Mouse (Mus musculus): ENCODE measurements around the gene Papolg. TPM values are rescaled to one million over a fixed set of nuclear protein-coding genes. Genes with fewer than 3 reads are reported as not detected.
"Not testable (repeated sequence)": the region's sequence is repeated elsewhere in the genome, so short reads cannot be mapped to it uniquely, and the experiment has no call there.

Papolg gene
- 1 to 10 TPM; 8.0 to 9.0 TPM for total RNA-seq (2021)

DNA sequence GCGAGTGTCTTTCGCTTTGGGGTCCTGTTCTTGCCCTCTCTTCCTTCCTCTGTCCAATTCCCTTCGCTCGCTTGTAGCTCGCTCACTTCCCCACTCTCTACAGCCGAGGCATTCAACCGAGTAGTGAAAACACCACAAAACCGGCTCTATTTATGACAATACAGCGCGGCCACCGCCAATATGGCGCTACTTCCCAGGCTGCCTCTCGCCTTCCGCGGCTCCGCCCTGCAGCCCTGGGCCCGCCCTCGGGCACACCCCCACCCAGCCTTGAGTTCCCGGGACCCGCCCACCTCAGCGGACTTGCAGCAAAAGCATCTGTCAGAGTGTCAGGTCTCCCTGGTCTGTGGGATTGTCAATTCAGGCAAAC is at the start of gene Papolg:
Gene Papolg, minus strand, starts transcription at position 194 of the 367 bp plus-strand sequence.
- peak; percentile 93 for DNase-seq

DNA sequence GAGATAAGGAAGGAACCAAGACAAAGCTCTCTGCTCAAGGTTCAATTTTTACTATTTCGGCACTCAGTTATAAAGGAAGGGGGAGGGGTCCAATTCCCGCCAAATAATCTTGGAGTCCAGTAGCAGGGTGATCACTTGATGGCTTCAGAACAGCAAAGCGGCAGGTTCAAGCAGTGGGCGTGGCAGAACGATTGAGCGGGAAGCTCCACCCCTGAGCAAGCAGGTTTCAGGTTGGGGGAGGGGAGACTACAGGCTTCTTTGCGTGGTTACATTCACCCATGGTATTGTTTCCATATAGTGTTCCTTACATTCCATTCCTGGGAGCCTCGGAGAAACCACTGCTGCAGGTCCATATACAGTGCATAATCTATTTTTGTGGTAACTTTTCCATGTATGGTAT is 33.1 kb upstream of the Papolg start:
- DNase-seq, result not testable (repeated sequence)

DNA sequence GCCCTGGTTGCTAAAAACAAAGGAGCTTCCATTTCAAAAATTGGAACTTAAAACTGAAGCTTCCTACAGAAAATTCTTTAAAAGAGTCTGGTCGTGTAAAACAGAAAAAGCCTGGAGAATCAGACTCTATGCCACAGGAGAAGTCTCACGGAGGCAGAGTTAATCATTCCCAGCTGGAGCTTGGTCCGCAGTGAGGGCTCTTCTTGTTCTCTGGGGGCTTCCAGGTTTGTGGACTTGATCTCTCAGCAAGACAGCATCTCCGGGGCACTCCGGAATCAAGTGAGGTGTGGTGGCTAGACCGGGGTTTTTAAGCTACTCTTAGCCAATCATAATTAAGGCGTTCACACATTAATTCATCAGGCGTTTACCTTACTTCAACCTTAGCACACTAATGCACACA is 32.6 kb upstream of the Papolg start:
- no peak for DNase-seq

DNA sequence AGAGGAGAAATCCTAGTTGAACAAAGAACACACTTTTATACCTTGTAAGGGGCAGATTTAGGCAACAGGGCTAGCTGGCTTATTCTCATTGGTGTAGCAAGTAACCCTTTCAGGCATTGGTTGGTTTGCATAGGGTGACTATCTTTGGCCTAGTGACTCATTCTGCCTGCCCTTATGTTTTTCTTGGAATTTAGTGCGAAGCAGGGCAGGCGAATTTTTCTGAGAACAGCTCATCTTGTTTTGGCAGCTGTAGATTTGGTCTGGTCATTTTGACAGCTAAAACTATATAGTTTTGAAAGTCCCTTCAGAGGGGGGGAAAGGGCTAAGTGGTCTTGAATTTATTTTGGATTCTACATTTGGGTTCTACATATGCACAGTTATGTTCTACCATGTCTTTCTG is 18.8 kb upstream of the Papolg start:
- DNase-seq, result not testable (repeated sequence)

DNA sequence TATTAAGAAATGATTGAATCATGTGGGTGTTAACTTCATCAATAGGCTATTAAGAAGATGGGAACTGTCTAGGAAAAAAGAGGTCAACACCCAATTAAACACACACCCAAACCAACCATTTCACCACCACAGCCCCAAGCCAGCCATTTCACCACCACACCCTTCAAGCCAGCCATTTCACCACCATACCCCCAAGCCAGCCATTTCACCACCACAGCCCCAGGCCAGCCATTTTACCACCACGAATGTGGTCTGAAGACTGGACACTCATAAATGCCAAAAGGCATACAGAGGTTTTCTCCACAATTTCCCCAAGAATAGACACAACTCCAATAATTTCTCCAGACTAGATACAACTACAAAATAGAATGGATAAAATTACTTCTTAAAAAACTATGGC is 8.9 kb upstream of the Papolg start:
- no peak for DNase-seq

DNA sequence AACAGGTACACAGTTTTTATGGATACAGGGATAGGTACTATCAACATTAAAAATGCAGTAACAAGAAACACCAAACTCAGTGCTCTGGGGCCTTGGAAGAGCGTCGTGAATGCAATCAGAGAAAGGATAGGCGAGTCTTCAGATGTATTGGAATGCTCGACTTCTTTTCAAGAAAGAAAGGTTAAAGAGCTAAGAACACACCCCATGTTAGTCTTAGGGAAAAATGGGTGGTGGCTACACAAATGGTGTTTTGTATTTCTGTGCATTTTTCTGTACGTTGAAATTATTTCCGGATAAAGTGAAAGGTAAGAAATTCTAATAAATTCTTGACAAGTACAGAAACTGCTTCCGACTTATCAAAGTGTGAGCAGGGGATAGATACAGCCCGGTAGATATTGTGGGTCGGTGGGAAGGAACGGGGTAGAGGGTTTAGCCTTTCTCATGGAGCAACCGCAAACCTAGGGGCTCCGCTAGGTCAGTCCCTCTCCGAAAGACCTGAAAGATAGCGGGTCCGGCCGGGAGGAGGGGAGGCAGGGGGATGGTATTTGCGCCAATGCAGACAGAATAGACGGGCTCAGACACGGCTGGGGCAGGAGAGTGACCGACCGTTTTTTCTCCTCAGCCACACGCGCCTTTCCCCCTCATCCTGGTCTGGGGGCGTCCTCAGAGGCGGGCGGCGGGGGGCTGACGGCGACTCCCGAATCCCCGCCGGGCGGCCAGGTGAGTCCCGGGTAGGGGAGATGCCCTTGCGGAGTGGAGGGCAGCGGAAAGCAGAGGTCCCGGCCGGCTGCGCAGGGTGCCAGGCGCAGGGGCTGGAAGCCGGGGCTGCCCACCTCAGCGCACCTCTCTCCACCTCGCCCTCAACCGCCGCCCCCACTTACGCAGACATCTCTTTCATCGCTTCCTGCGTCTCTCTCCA is 653 bp downstream of the Papolg start:
- DNase-seq, result no peak

DNA sequence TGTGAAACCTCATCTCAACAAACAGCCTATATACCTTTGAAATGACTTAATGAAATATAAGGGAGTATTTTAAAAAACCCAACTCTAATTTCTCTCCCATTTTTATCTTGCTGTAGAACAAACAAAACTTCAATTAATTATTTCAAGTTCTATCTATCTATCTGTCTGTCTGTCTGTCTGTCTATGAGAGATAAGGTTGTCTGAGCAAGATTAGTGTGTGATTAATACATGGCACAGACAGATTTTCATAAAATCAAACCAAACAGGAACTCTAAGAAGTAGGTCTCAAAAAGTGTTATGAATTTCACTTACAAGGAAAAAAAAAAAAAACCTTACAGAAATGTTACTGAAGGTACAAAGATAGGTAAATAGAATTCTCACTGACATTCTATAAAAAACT is 1.5 kb downstream of the Papolg start:
- DNase-seq, result no peak

DNA sequence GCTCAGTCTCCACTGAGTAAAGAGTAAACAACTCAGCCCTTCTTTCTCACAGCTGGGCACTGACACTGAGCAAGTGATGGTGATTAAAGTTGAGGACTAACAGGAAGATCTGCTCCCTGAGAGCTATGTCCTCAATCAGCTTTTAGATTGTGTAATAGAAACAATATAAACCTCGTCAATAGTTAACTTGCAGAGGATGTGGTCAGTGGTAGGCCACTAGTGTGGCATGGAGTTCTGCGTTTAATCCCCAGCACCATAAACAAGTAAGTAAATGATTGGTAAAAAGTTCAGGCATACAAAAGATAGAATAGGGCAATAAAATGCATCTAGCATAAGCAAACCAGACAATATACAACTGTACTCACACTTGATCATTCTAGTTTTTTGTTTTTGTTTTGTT is 30.7 kb downstream of the Papolg start:
- no peak for DNase-seq

DNA sequence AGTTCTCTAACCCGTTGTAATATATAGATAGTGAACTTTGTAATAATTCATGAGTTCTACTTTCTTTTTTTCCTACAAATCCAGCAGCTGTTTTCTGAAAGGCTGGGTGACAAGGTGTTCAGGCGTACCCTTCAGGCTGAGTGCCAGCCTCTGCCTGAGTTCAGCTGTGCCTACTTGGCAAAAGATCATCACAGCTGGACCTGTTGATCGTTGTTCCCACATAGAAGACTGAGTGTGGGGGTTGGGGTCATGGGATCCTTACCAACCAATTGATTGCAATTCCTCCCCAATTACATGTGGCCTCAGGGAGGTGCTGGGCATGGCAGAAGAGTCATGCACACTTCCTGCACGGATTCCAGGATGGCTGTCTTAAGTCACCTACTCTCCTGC is 38.3 kb downstream of the Papolg start:
- no peak for DNase-seq

DNA sequence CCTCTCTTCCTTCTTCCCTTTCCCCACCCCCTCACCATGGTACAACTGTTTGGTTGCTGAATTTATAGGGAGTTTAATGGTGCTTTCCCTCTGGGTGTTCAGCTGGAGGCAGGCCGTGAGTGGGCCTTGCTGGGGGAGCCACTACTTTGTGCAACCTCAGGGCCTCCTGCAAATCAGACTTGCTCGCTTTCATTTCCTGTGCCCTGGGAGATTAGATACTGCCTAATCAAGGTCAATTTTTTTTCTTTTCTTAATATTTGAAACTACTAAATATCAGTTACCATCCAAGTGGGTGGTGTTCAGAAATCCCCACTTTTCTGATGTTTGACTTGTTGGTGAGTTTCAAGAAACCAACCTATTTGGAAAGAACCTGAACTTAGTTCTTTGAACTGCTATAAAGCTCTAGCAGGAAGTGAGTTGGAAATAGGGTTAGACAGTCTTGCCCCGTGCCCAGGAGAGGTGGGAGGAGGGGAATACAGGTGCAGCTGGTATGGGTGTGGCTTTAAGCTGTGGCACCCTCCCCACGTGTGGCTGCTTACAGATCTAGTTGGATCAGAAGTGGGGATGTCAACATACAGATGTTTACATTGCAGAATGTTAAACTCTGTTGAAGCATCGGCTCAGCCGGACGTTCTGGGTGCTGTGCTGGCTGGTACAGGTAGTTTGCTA is 38.9 kb downstream of the Papolg start:
- no peak for DNase-seq

DNA sequence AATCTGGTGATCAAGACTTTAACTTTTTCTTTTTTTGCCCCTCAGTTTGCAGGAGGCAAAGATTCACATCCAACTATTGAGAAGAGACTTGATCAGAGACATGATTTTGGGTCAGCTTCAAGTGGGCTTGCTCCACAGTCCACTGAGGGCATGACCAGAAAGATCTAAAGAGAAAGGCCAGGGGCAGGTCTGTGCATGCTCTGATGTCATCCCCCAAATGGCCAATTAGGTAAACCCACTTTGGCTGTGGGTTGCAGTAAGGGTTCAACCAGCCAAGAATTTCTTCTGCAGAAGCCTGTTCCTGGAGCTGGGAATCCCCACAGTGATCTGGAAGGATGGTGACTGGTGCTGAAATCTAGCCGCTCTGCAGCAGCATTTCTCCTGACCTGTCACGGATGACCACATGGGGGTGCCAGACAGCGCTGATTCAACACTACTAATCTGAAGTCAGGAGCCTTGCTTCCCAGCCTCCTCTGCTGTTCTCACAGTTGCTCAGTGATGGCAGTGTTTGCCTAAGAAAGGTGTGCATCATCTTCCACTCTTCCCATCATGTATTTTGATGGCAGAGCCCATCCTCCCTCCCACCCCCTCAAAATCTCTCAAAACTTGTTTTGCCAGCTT is 39.8 kb downstream of the Papolg start:
- peak; percentile 80 for DNase-seq

DNA sequence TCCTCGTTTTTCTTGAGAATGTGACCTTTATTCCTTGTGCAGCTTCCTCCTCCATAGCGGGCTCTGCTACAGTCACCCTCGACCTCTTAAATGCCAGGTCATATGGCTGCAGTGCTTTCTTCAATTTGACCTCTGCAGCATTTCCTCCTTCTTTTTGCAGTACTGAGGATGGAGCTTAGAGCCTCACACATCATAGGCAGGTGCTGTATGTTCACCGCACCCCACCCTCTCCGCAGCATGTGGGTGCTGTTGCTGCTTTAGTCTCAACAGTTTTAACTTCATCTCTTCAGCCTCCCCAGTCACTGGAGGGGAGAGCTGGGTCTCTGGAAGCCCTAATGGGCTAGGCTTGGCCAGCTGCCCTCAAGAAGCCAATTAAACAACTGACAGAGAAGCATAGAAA is 41.7 kb downstream of the Papolg start:
- no peak for DNase-seq

DNA sequence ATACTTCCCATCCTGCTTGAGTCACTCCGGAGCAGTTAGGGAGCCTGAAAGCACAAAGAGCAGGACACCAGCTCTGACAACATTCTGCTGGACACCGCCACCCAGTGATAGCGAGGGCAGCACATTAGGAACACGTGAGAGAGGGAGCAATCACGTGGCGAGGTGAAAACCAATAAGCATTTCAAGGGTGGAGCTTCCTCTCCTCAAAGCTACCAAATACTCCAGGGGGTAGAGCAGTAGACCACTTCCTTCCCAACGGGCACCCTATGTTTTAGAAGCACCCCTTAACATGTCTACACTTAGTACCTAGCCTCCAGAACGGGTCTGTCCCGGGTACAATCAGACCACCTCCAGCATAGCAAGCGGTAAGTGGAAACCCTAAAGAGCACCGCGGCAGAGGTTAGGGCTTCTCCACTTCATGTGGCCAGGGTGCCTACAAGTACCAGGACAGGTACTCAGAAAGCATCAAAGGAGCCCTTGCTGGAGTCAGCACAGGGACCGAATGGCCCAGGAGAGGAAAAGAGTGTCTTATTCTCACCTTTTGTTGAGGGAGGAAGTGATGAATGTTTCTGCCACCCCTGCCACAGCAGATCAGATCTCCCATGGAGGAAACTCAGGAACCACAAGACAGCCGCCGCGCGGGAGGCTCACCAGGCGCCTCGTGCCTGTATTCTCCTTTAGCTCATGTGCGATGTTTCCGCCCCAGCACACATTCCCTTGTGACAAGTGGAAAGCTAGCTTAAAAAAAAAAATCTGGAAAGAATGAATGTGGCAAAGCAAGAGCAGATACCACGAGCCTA is 48.8 kb downstream of the Papolg start:
- DNase-seq, result peak; percentile 10

DNA sequence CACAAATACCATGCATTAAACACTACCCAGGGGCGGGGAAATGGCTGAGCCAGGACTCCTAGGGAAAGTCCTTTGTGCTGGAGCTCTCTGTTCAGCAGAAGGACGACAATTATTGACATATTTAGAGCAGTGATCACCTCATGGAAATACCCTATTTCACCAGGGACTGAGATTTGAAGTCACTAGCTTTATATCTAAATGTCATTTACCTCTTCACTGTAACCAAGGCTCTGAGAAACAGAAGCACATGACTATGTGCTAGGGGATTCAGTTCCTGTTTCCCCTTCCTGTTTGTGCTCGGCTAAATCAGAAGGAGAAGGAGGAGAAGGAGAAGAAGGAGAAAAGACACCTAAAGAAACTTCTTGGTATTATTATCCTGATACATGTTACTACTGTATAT is 71.8 kb downstream of the Papolg start:
- no peak for DNase-seq

DNA sequence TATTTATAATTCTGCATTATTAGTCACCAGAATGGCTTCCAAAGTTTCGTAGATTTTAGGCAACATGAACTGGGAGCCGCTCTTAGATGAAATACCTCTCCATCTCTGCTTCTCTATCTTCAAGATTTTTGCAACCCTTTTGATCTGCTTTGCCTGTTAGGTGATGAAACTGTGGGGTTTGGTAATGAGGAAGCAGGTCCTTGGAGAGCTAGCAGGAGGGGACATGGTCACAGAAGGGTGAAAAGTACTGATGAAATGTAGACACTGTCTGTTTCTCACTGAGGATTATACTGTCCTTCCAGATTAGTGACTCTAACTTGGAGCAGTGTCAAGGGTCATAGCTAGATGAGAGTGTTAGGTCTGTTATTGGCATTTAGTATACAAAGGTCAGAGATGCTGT is 73.4 kb downstream of the Papolg start:
- no peak for DNase-seq

DNA sequence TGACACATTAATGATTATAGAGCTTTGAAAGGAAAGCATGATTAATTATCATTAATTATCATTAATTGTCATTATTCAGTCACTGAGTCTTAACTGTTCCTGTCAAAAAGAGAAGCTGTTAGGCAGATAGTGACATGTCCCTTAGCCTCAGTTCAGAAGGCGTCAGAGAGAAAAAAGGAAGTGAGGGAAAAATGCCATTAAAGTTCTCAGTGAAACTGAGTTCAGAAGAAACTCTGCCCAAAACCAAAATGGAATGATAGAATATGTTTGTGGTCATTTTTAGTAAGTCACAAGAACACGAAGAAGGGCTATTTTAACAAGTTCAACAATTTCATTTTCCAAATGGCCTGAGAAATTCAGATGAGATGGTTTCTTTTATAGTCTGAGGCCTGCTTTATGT is 74.1 kb downstream of the Papolg start:
- no peak for DNase-seq

DNA sequence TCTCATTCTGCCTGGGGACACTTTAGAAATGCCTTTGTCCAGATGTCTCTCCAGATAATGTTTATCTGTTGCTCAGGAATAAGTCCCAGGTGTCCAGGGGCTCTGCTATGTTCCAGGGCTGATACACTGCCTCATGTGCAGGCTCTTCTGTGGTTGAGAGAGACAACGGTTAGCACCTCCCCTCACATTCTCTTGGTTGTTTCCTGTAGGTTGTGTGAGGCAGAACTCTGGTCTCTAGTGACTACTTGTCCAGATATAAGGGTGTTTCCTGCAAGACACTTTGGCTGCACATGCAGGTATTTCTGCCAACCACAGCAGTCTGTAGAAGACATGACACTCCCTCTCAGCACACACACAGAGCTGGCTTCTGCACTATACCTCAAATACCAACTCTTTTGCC is 76.3 kb downstream of the Papolg start:
- no peak for DNase-seq

Other genes with a start within 250 kb of the Papolg start
- 10 to 100 TPM; 12.3 to 19.1 TPM for gene Pus10, start 229.6 kb downstream of the Papolg start, total RNA-seq (2021)
- 10 to 100 TPM; 26.0 to 30.3 TPM for gene Pex13, start 229.3 kb downstream of the Papolg start, total RNA-seq (2021)
- 10 to 100 TPM in 1 of 2 experiments, 1 to 10 TPM in 1; 9.9 to 10.6 TPM for gene Rel, start 124.3 kb downstream of the Papolg start, total RNA-seq (2021)
- gene A830031A19Rik, start 179.8 kb upstream of the Papolg start, total RNA-seq (2021), result not detected
- 10 to 100 TPM in 1 of 2 experiments, 1 to 10 TPM in 1; 8.4 to 10.3 TPM for gene Bcl11a, start 182.8 kb upstream of the Papolg start, total RNA-seq (2021)

Measured in heart, postnatal 4 days (tissue).